Mouse (Mus musculus): ENCODE measurements around the gene Inpp5a. TPM values are rescaled to one million over a fixed set of nuclear protein-coding genes. Genes with fewer than 3 reads are reported as not detected.

Gene Inpp5a
- total RNA-seq, 1 experiment, result 11.5 TPM

- no peak for TF ChIP-seq MAFK (IDR thresholded peaks at IDR 0.05; ENCODE audit: insufficient read depth, low read depth, low read length)
- no peak for TF ChIP-seq ZNF384 (IDR thresholded peaks at IDR 0.05; ENCODE audit: low read depth, low read length)
- no peak for TF ChIP-seq ZC3H11A (IDR thresholded peaks at IDR 0.05; ENCODE audit: borderline replicate concordance, low read depth, low read length)
- no peak for TF ChIP-seq CHD2 (IDR thresholded peaks at IDR 0.05; ENCODE audit: low read depth, low read length)
- no peak for TF ChIP-seq HCFC1 (IDR thresholded peaks at IDR 0.05; ENCODE audit: borderline replicate concordance, insufficient read depth, low read length)
- Histone ChIP-seq H3K4me3 (ENCODE audit: insufficient read depth in 1 of 2, low read depth in 1 of 2, low read length in 2 of 2, poor library complexity in 1 of 2, severe bottlenecking in 1 of 2) (no peak overlapping the region), H3K9ac (ENCODE audit: insufficient read depth, low read depth, low read length, poor library complexity, severe bottlenecking) (no peak overlapping the region), H3K4me1 (ENCODE audit: control insufficient read depth in 2 of 2, insufficient read depth in 2 of 2, low read length in 2 of 2, poor library complexity in 1 of 2) (peaks cover 0 to 2% of the 10 kb centered on the region in 2 experiments; a peak in 1 of 4 replicates), H3K27ac (ENCODE audit: insufficient read depth, low read depth, low read length, poor library complexity, severe bottlenecking) (no peak overlapping the region), H3K9me3 (ENCODE audit: control insufficient read depth, insufficient read depth, low read depth, low read length) (no peaks in the 10 kb centered on the region), H3K36me3 (ENCODE audit: control insufficient read depth, insufficient read depth, low read length, poor library complexity, severe bottlenecking) (no peaks in the 10 kb centered on the region; the same call in 1 of the 2 replicates)
- in situ Hi-C loops (cut with MboI; ENCODE audit: low sequenced_read_pairs in 2 of 2, unreplicated experiment in 2 of 2), result loop anchor here (5.0 to 10.0 kb wide), 2 partner anchors 172 to 174 kb away; no protein-coding TSS in a partner anchor
- no peak for DNase-seq (ENCODE audit: low read depth, low spot score)
These were observed 87.8 kb downstream of the Inpp5a start for GRCm38 (mm10) chr7:139476700-139477099.

- Histone ChIP-seq H3K9ac (ENCODE audit: insufficient read depth, low read depth, low read length, poor library complexity, severe bottlenecking) (no peak overlapping the region), H3K36me3 (ENCODE audit: control insufficient read depth, insufficient read depth, low read length, poor library complexity, severe bottlenecking) (no peaks in the 10 kb centered on the region; the same call in 1 of the 2 replicates), H3K27ac (ENCODE audit: insufficient read depth, low read depth, low read length, poor library complexity, severe bottlenecking) (no peak overlapping the region), H3K4me3 (ENCODE audit: insufficient read depth in 1 of 2, low read depth in 1 of 2, low read length in 2 of 2, poor library complexity in 1 of 2, severe bottlenecking in 1 of 2) (no peak overlapping the region), H3K9me3 (ENCODE audit: control insufficient read depth, insufficient read depth, low read depth, low read length) (no peaks in the 10 kb centered on the region), H3K4me1 (ENCODE audit: control insufficient read depth in 2 of 2, insufficient read depth in 2 of 2, low read length in 2 of 2, poor library complexity in 1 of 2) (peaks cover 0 to 2% of the 10 kb centered on the region in 2 experiments; a peak in 1 of 4 replicates)
- no peak for DNase-seq (ENCODE audit: low read depth, low spot score)
- no peak for TF ChIP-seq MAFK (IDR thresholded peaks at IDR 0.05; ENCODE audit: insufficient read depth, low read depth, low read length)
- no peak for TF ChIP-seq HCFC1 (IDR thresholded peaks at IDR 0.05; ENCODE audit: borderline replicate concordance, insufficient read depth, low read length)
- no peak for TF ChIP-seq CHD2 (IDR thresholded peaks at IDR 0.05; ENCODE audit: low read depth, low read length)
- TF ChIP-seq ZC3H11A (IDR thresholded peaks at IDR 0.05; ENCODE audit: borderline replicate concordance, low read depth, low read length), result no peak
- TF ChIP-seq ZNF384 (IDR thresholded peaks at IDR 0.05; ENCODE audit: low read depth, low read length), result no peak
- in situ Hi-C loops (cut with MboI; ENCODE audit: low sequenced_read_pairs in 2 of 2, unreplicated experiment in 2 of 2), result loop anchor here (5.0 to 10.0 kb wide), 2 partner anchors 173 to 175 kb away; no protein-coding TSS in a partner anchor
These were observed 88.8 kb downstream of the Inpp5a start for GRCm38 (mm10) chr7:139477748-139478147.

DNA sequence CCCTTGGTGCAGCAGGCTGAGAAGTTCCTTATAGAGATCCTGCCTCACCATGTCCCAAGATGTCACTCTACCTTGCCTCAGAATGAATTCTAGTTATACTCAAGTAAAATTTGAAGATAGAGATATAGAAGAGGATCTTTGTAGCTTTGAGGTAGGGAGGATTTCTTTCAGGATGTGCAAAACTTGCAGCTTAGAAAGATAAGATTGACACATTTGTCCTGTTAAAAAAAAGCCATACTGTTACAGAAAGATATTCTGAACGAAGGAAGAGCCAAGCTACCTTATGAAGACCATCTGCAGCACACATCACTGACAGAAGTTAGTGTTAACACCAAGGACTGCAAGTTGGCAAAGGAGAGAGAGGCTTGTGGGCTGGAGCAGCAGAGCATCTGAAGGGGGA lies 90.2 kb downstream of the Inpp5a start:
- TF ChIP-seq ZC3H11A (IDR thresholded peaks at IDR 0.05; ENCODE audit: borderline replicate concordance, low read depth, low read length) (no peak), HCFC1 (IDR thresholded peaks at IDR 0.05; ENCODE audit: borderline replicate concordance, insufficient read depth, low read length) (no peak), CHD2 (IDR thresholded peaks at IDR 0.05; ENCODE audit: low read depth, low read length) (no peak), MAFK (IDR thresholded peaks at IDR 0.05; ENCODE audit: insufficient read depth, low read depth, low read length) (no peak), ZNF384 (IDR thresholded peaks at IDR 0.05; ENCODE audit: low read depth, low read length) (no peak)
- in situ Hi-C loops (cut with MboI; ENCODE audit: low sequenced_read_pairs in 2 of 2, unreplicated experiment in 2 of 2), result loop anchor here (5.0 to 10.0 kb wide), 2 partner anchors 174 to 177 kb away; no protein-coding TSS in a partner anchor
- no peak overlapping the region for H3K4me3 ChIP-seq (ENCODE audit: insufficient read depth in 1 of 2, low read depth in 1 of 2, low read length in 2 of 2, poor library complexity in 1 of 2, severe bottlenecking in 1 of 2)
- no peaks in the 10 kb centered on the region; the same call in 1 of the 2 replicates for H3K36me3 ChIP-seq (ENCODE audit: control insufficient read depth, insufficient read depth, low read length, poor library complexity, severe bottlenecking)
- no peaks in the 10 kb centered on the region for H3K9me3 ChIP-seq (ENCODE audit: control insufficient read depth, insufficient read depth, low read depth, low read length)
- no peak overlapping the region for H3K9ac ChIP-seq (ENCODE audit: insufficient read depth, low read depth, low read length, poor library complexity, severe bottlenecking)
- H3K27ac ChIP-seq (ENCODE audit: insufficient read depth, low read depth, low read length, poor library complexity, severe bottlenecking), result no peak overlapping the region
- no peak for DNase-seq (ENCODE audit: low read depth, low spot score)
- H3K4me1 ChIP-seq (ENCODE audit: control insufficient read depth in 2 of 2, insufficient read depth in 2 of 2, low read length in 2 of 2, poor library complexity in 1 of 2), result no peaks in the 10 kb centered on the region

DNA sequence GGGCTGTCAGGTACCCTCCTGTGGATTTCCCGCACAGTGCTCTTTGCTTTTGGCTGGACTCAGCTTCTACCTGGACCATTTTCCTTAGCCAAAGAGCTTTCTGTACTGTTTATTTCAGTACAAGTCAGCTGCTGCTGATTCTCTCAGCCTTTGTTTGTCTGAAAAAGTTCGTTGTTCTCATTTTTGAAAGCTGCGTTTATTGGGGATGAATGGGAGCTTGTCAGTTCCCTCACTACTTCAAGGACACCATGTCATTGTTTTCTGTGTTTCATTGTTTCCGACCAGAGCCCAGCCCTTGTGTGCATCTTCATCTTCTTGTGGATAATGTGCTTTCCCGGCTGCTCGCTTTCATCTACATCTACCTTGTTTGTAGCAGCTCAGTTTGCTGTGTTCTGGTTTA lies 90.7 kb downstream of the Inpp5a start:
- Histone ChIP-seq H3K4me1 (ENCODE audit: control insufficient read depth in 2 of 2, insufficient read depth in 2 of 2, low read length in 2 of 2, poor library complexity in 1 of 2) (no peaks in the 10 kb centered on the region), H3K9me3 (ENCODE audit: control insufficient read depth, insufficient read depth, low read depth, low read length) (no peaks in the 10 kb centered on the region), H3K9ac (ENCODE audit: insufficient read depth, low read depth, low read length, poor library complexity, severe bottlenecking) (no peak overlapping the region), H3K36me3 (ENCODE audit: control insufficient read depth, insufficient read depth, low read length, poor library complexity, severe bottlenecking) (no peaks in the 10 kb centered on the region; the same call in 1 of the 2 replicates), H3K4me3 (ENCODE audit: insufficient read depth in 1 of 2, low read depth in 1 of 2, low read length in 2 of 2, poor library complexity in 1 of 2, severe bottlenecking in 1 of 2) (no peak overlapping the region), H3K27ac (ENCODE audit: insufficient read depth, low read depth, low read length, poor library complexity, severe bottlenecking) (no peak overlapping the region)
- TF ChIP-seq HCFC1 (IDR thresholded peaks at IDR 0.05; ENCODE audit: borderline replicate concordance, insufficient read depth, low read length) (no peak), CHD2 (IDR thresholded peaks at IDR 0.05; ENCODE audit: low read depth, low read length) (no peak), ZNF384 (IDR thresholded peaks at IDR 0.05; ENCODE audit: low read depth, low read length) (no peak), ZC3H11A (IDR thresholded peaks at IDR 0.05; ENCODE audit: borderline replicate concordance, low read depth, low read length) (no peak), MAFK (IDR thresholded peaks at IDR 0.05; ENCODE audit: insufficient read depth, low read depth, low read length) (no peak)
- DNase-seq (ENCODE audit: low read depth, low spot score), result no peak
- in situ Hi-C loops (cut with MboI; ENCODE audit: low sequenced_read_pairs in 2 of 2, unreplicated experiment in 2 of 2), result loop anchor here (5.0 to 10.0 kb wide), 2 partner anchors 175 to 177 kb away; no protein-coding TSS in a partner anchor

All from ES-E14 (cell line).